Mouse (Mus musculus) CH12.LX (cell line): ENCODE data around the gene Ppm1l.

ENCODE experiments used
- CHD1 ChIP-seq: IDR thresholded peaks from 2 replicates; pipeline ENCODE4 v1.6.1; 2012; ENCODE audit warnings: low read depth, low read length, improper control_type of control experiment, inconsistent platforms
- CHD2 ChIP-seq: IDR thresholded peaks from 2 replicates; pipeline ENCODE4 v1.6.1; 2011; ENCODE audit warnings: low read length, improper control_type of control experiment
- CTCF ChIP-seq, 2 experiments: IDR thresholded peaks in 1 of 2; conservative IDR thresholded peaks in 1 of 2; 2 replicates each; pipeline ENCODE4 v1.5.1; 2011 to 2012; ENCODE audit warnings: low read depth in 2 of 2, low read length in 2 of 2, improper control_type of control experiment in 1 of 2, inconsistent platforms in 1 of 2, mild to moderate bottlenecking in 1 of 2, moderate library complexity in 1 of 2
- E2F4 ChIP-seq: IDR thresholded peaks from 2 replicates; pipeline ENCODE4 v1.6.1; 2011; ENCODE audit warnings: low read depth, low read length, improper control_type of control experiment; ENCODE audit not compliant: insufficient replicate concordance
- ELF1 ChIP-seq: IDR thresholded peaks from 2 replicates; pipeline ENCODE4 v1.6.1; 2014; ENCODE audit warnings: low read depth, mild to moderate bottlenecking, inconsistent platforms, low read length, improper control_type of control experiment
- EP300 ChIP-seq: IDR thresholded peaks from 2 replicates; pipeline ENCODE4 v1.6.1; 2011; ENCODE audit warnings: low read length, improper control_type of control experiment
- IRF4 ChIP-seq: IDR thresholded peaks from 2 replicates; pipeline ENCODE4 v1.6.1; 2014; ENCODE audit warnings: low read depth, mild to moderate bottlenecking, inconsistent platforms, low read length, improper control_type of control experiment
- MAX ChIP-seq: IDR thresholded peaks from 2 replicates; pipeline ENCODE4 v1.6.1; 2011; ENCODE audit warnings: low read length, improper control_type of control experiment
- POLR2A ChIP-seq: IDR thresholded peaks from 2 replicates; pipeline ENCODE4 v1.6.1; 2011; ENCODE audit warnings: low read depth, mild to moderate bottlenecking, improper control_type of control experiment, low read length
- RAD21 ChIP-seq: IDR thresholded peaks from 2 replicates; pipeline ENCODE4 v1.6.1; 2011; ENCODE audit warnings: low read depth, mild to moderate bottlenecking, low read length, improper control_type of control experiment, moderate library complexity
- RCOR1 ChIP-seq: conservative IDR thresholded peaks from 2 replicates; pipeline ENCODE4 v1.6.1; 2012; ENCODE audit warnings: low read depth, mild to moderate bottlenecking, inconsistent platforms, low read length, improper control_type of control experiment
- TCF12 ChIP-seq: IDR thresholded peaks from 2 replicates; pipeline ENCODE4 v1.6.1; 2014; ENCODE audit warnings: low read depth, mild to moderate bottlenecking, inconsistent platforms, low read length, improper control_type of control experiment
- ZKSCAN1 ChIP-seq: IDR thresholded peaks from 2 replicates; pipeline ENCODE4 v1.6.1; 2012; ENCODE audit warnings: low read depth, inconsistent platforms, low read length, improper control_type of control experiment, borderline replicate concordance

DNA sequence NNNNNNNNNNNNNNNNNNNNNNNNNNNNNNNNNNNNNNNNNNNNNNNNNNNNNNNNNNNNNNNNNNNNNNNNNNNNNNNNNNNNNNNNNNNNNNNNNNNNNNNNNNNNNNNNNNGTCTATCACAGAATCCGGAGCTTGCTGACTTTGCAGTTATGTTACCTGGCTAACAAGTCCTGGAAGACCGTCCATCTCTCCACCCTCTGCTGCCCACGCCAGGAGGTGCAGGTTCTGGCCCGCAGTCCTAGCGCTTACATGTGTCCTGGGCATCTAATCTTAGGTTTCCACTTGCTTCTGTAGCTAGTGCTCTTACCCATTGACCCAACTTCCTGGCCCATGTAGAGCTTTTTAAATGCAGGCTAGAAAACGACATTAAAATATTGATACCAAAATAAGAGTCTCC lies 99.5 kb downstream of the Ppm1l start:
- TF ChIP-seq CTCF (conservative IDR thresholded peaks at IDR 0.05 in 1 of 2, IDR thresholded peaks at IDR 0.05 in 1 of 2; ENCODE audit: low read depth in 2 of 2, low read length in 2 of 2) (no peak), IRF4 (no peak), ZKSCAN1 (no peak), RAD21 (no peak), POLR2A (no peak), CHD2 (no peak), ELF1 (no peak), EP300 (no peak), TCF12 (no peak), MAX (no peak), CHD1 (no peak), RCOR1 (no peak), E2F4 (no peak)
